Mouse (Mus musculus) cortical plate, adult 2 months (tissue): Measurements from ENCODE around the gene Fen1. TPM values are rescaled to one million over a fixed set of nuclear protein-coding genes. Genes with fewer than 3 reads are reported as not detected.
"Not testable (repeated sequence)": the region's sequence is repeated elsewhere in the genome, so short reads cannot be mapped to it uniquely, and the experiment has no call there.

Experiments
- H3K27ac ChIP-seq: fragments of 200-500 bp; 2 replicates; pipeline ENCODE4 v1.5.1; 2012; ENCODE audit warnings: low read length, control low read depth, inconsistent platforms; ENCODE audit not compliant: insufficient read depth
- H3K4me1 ChIP-seq: fragments of 200-500 bp; 2 replicates; pipeline ENCODE4 v1.6.1; 2011; ENCODE audit warnings: low read length; ENCODE audit not compliant: control insufficient read depth, insufficient read depth
- H3K4me3 ChIP-seq: fragments of 200-500 bp; 2 replicates; pipeline ENCODE4 v1.5.1; 2011; ENCODE audit warnings: mild to moderate bottlenecking, low read length, control low read depth; ENCODE audit not compliant: insufficient read depth
- CTCF ChIP-seq: fragments of 200-500 bp; IDR thresholded peaks from 2 replicates; pipeline ENCODE4 v1.5.1; 2011; ENCODE audit warnings: mild to moderate bottlenecking, control low read depth, low read length; ENCODE audit not compliant: insufficient read depth; ENCODE audit errors: extremely low read depth
- POLR2A ChIP-seq: fragments of 200-500 bp; IDR thresholded peaks from 2 replicates; pipeline ENCODE4 v1.6.1; 2011; ENCODE audit warnings: mild to moderate bottlenecking, low read length, control low read depth; ENCODE audit not compliant: insufficient read depth; ENCODE audit errors: extremely low read depth
- polyA plus RNA-seq: library from polyadenylated mRNA; depleted of rRNA; stranded (reverse); fragments of >200 nt; gene quantifications from 2 replicates; pipeline ENCODE4 v1.2.3, GENCODE M21; 2012

Fen1 gene
- polyA plus RNA-seq, 1 experiment: 12.5 TPM

GRCm38 (mm10) chr19:10171846-10172245 lies 32.1 kb downstream of the Fen1 start:
- H3K4me3 ChIP-seq: no peak overlapping the region
- no peaks in the 10 kb centered on the region for H3K4me1 ChIP-seq
- TF ChIP-seq CTCF (no peak), POLR2A (no peak)
- no peak overlapping the region for H3K27ac ChIP-seq

- Histone ChIP-seq H3K4me3 (no peak overlapping the region), H3K4me1 (no peaks in the 10 kb centered on the region), H3K27ac (no peak overlapping the region)
- TF ChIP-seq POLR2A (no peak), CTCF (no peak)
Observed at GRCm38 (mm10) chr19:10171359-10171758, 32.6 kb downstream of the Fen1 start.

GRCm38 (mm10) chr19:10170466-10170865 lies 33.5 kb downstream of the Fen1 start:
- no peak overlapping the region for H3K4me3 ChIP-seq
- no peak overlapping the region for H3K27ac ChIP-seq
- TF ChIP-seq CTCF (no peak), POLR2A (no peak)
- no peaks in the 10 kb centered on the region for H3K4me1 ChIP-seq

GRCm38 (mm10) chr19:10169692-10170330 lies 34.2 kb downstream of the Fen1 start:
- not testable (repeated sequence) for H3K4me1 ChIP-seq, H3K4me3 ChIP-seq, H3K27ac ChIP-seq

- TF ChIP-seq POLR2A (no peak), CTCF (no peak)
- no peaks in the 10 kb centered on the region for H3K4me1 ChIP-seq
- no peak overlapping the region for H3K4me3 ChIP-seq
- H3K27ac ChIP-seq: no peak overlapping the region
Observed at GRCm38 (mm10) chr19:10169179-10169578, 34.8 kb downstream of the Fen1 start.

- no peak overlapping the region for H3K4me3 ChIP-seq
- no peaks in the 10 kb centered on the region for H3K4me1 ChIP-seq
- TF ChIP-seq CTCF: no peak
- TF ChIP-seq POLR2A: no peak
- no peak overlapping the region for H3K27ac ChIP-seq
Observed at GRCm38 (mm10) chr19:10168441-10168840, 35.5 kb downstream of the Fen1 start.

- H3K27ac ChIP-seq: no peak overlapping the region
- H3K4me3 ChIP-seq: no peak overlapping the region
- no peak for TF ChIP-seq CTCF
- no peak for TF ChIP-seq POLR2A
- no peaks in the 10 kb centered on the region for H3K4me1 ChIP-seq
Observed at GRCm38 (mm10) chr19:10167951-10168350, 36.0 kb downstream of the Fen1 start.

GRCm38 (mm10) chr19:10167112-10167511 lies 36.9 kb downstream of the Fen1 start:
- TF ChIP-seq CTCF (no peak), POLR2A (no peak)
- Histone ChIP-seq H3K4me1 (no peaks in the 10 kb centered on the region), H3K4me3 (no peak overlapping the region), H3K27ac (no peak overlapping the region)

GRCm38 (mm10) chr19:10165928-10166327 lies 38.0 kb downstream of the Fen1 start:
- not testable (repeated sequence) for H3K27ac ChIP-seq, H3K4me3 ChIP-seq, H3K4me1 ChIP-seq

GRCm38 (mm10) chr19:10163896-10164295 lies 40.1 kb downstream of the Fen1 start:
- no peak overlapping the region for H3K27ac ChIP-seq
- no peak for TF ChIP-seq CTCF
- no peak for TF ChIP-seq POLR2A
- H3K4me3 ChIP-seq: no peak overlapping the region
- H3K4me1 ChIP-seq: no peaks in the 10 kb centered on the region

GRCm38 (mm10) chr19:10157725-10158124 lies 46.2 kb downstream of the Fen1 start:
- Histone ChIP-seq H3K4me1 (no peaks in the 10 kb centered on the region), H3K27ac (no peak overlapping the region), H3K4me3 (no peak overlapping the region)
- TF ChIP-seq POLR2A (no peak), CTCF (no peak)
